Mouse (Mus musculus): ENCODE measurements around the gene Zfp689.

DNA sequence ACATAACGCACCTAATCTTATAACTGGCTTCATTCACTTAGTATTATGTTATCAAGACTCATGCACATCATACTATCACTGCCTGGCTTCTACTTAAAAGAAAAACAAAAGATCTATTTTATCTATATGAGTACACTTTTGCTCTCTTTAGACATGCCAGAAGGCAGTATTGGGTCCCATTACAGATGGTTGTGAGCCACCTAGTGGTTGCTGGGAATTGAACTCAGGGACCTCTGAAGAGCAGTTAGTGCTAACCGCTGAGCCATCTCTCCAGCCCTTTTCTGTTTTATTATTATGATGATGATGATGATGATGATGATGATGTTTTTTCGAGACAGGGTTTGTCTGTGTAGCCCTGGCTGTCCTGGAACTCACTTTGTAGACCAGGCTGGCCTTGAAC is 49.4 kb upstream of the Zfp689 start:
- TF ChIP-seq CHD2 (IDR thresholded peaks at IDR 0.05; ENCODE audit: low read depth, low read length) = no peak
- no peak for TF ChIP-seq MAFK (IDR thresholded peaks at IDR 0.05; ENCODE audit: insufficient read depth, low read depth, low read length)
- no peak for TF ChIP-seq ZC3H11A (IDR thresholded peaks at IDR 0.05; ENCODE audit: borderline replicate concordance, low read depth, low read length)
- no peak for TF ChIP-seq ZNF384 (IDR thresholded peaks at IDR 0.05; ENCODE audit: low read depth, low read length)
- TF ChIP-seq HCFC1 (IDR thresholded peaks at IDR 0.05; ENCODE audit: borderline replicate concordance, insufficient read depth, low read length) = no peak

Measured in ES-E14 (cell line).